Mouse (Mus musculus) left cerebral cortex, adult 2 months (tissue): ENCODE results near the gene Ackr4. TPM values are rescaled to one million over a fixed set of nuclear protein-coding genes. Genes with fewer than 3 reads are reported as not detected.

Source experiments
- DNase-seq, 2 experiments: peaks; one replicate each; pipeline ENCODE4 v3.0.0; 2021 to 2022; ENCODE audit warnings: low spot score in 2 of 2, mixed read lengths in 1 of 2; ENCODE audit errors: extremely low spot score in 1 of 2
- H3K27ac ChIP-seq: fragments of 200-600 bp; 2 replicates; pipeline ENCODE4 v1.8.1; 2022
- H3K4me3 ChIP-seq: fragments of 200-600 bp; 2 replicates; pipeline ENCODE4 v1.8.1; 2022
- CTCF ChIP-seq: fragments of 200-600 bp; IDR thresholded peaks from 2 replicates; pipeline ENCODE4 v1.8.1; 2022; ENCODE audit warnings: antibody characterized with exemption, mild to moderate bottlenecking, moderate library complexity
- intact Hi-C: fragments of 180-260 bp; cut with DNase I; formaldehyde crosslinking; loops from one replicate; pipeline ENCODE4 v1.15.1; 2025
- total RNA-seq, 2 experiments: library from RNA; stranded (reverse); gene quantifications; 2 replicates each; pipeline ENCODE4 v1.2.3; 2021

Ackr4 gene
- total RNA-seq, 2 experiments from 2014 or later: 0.20 TPM; not detected in 1

DNA sequence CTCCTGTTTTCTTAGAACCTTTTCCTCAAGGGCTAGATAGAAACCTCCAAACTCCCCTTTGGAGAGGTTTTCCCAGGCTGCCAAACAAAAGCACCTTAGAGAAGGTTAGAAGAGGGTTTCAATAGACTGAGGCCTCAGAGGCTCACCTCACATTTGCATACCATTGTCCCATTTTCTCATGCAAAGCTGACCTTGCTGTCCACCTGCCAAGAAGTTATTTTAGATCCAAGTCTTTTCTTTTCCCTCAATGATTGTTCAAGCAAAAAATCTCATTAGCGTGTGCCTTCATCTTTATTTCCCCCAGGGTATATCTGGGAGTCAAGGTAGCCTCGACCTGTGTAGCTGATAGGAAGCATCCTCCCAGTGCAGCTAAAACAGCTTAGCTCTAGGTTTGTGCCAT, 23.8 kb downstream of the Ackr4 start:
- Histone ChIP-seq H3K4me3 (no peak overlapping the region), H3K27ac (no peak overlapping the region)
- TF ChIP-seq CTCF: no peak
- no peak for DNase-seq
- intact Hi-C loops: no loop called here

GRCm38 (mm10) chr9:104102301-104102700, 24.4 kb downstream of the Ackr4 start:
- TF ChIP-seq CTCF: no peak
- intact Hi-C loops: no loop called here
- H3K4me3 ChIP-seq: no peak overlapping the region

GRCm38 (mm10) chr9:104101458-104101857, 25.3 kb downstream of the Ackr4 start:
- no peak for TF ChIP-seq CTCF
- intact Hi-C loops: no loop called here
- Histone ChIP-seq H3K27ac (no peak overlapping the region), H3K4me3 (no peak overlapping the region)
- DNase-seq: no peak

More at GRCm38 (mm10) chr9:104102301-104102700, 24.4 kb downstream of the Ackr4 start:
- no peak for DNase-seq
- H3K27ac ChIP-seq: no peak overlapping the region

- Histone ChIP-seq H3K4me3 (no peak overlapping the region), H3K27ac (no peak overlapping the region)
- intact Hi-C loops: no loop called here
- no peak for DNase-seq
- no peak for TF ChIP-seq CTCF
These were observed 25.9 kb downstream of the Ackr4 start for GRCm38 (mm10) chr9:104100822-104101221.

GRCm38 (mm10) chr9:104099060-104099459, 27.7 kb downstream of the Ackr4 start:
- no peak for TF ChIP-seq CTCF
- no peak for DNase-seq
- intact Hi-C loops: no loop called here
- H3K4me3 ChIP-seq: no peak overlapping the region
- H3K27ac ChIP-seq: no peak overlapping the region

GRCm38 (mm10) chr9:104098256-104098655, 28.5 kb downstream of the Ackr4 start:
- Histone ChIP-seq H3K4me3 (no peak overlapping the region), H3K27ac (no peak overlapping the region)
- TF ChIP-seq CTCF: no peak
- DNase-seq: no peak
- intact Hi-C loops: no loop called here

DNA sequence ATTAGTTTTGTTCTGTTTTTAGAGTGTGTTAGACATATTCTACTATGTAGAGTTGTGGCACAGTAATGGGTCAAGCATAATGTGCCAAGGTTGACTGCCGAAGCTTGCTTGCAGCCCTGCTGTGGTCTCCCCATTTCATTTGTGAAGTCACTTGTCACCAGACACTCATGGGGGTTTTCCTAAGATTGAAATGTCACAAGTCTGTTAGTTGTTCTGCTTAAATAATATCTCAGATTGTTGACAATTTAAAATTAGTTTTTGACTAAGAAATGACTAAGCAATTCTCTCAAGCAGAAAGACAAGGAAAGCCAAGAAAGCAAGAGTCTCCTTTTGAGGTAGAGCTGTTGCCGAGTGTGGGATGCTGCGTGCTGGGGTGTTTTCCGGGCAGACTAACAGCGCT, 33.8 kb downstream of the Ackr4 start:
- Histone ChIP-seq H3K4me3 (no peak overlapping the region), H3K27ac (no peak overlapping the region)
- no peak for DNase-seq
- TF ChIP-seq CTCF: no peak
- intact Hi-C loops: no loop called here

DNA sequence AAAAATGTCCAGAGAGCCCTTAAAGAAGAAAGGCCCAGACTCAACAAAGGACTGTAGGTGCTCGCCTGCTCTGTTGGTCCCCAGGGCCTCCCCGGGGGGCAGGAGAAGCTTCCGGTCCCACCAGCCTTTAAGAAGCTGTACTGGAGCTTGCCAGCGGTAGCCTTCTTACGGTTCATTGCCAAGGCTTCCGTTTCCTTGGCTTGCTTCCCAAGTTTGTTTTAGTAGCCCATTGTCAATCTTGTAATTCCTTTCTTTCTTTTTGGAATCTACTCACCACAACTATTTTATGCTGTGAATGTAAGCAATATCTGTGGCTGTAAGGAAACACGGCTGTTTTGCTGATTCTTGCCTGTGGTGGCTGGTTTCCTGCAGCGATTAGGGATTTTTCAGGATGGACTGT, 38.2 kb downstream of the Ackr4 start:
- no peak for DNase-seq
- Histone ChIP-seq H3K4me3 (no peak overlapping the region), H3K27ac (no peak overlapping the region)
- TF ChIP-seq CTCF: no peak
- intact Hi-C loops: no loop called here

- H3K27ac ChIP-seq: no peak overlapping the region
- intact Hi-C loops: no loop called here
- H3K4me3 ChIP-seq: no peak overlapping the region
- no peak for TF ChIP-seq CTCF
- no peak for DNase-seq
These were observed 40.9 kb downstream of the Ackr4 start for GRCm38 (mm10) chr9:104085730-104086429.

GRCm38 (mm10) chr9:104080038-104080437, 46.7 kb downstream of the Ackr4 start:
- TF ChIP-seq CTCF: no peak
- intact Hi-C loops: loop anchor here (5.0 kb wide), 1 partner anchor 82 kb away; no protein-coding TSS in a partner anchor
- Histone ChIP-seq H3K27ac (no peak overlapping the region), H3K4me3 (no peak overlapping the region)
- DNase-seq: no peak

GRCm38 (mm10) chr9:104079379-104079778, 47.4 kb downstream of the Ackr4 start:
- Histone ChIP-seq H3K27ac (no peak overlapping the region), H3K4me3 (no peak overlapping the region)
- intact Hi-C loops: loop anchor here (10.0 kb wide), 1 partner anchor 225 kb away; no protein-coding TSS in a partner anchor
- TF ChIP-seq CTCF: peak; percentile 62
- peak in 1 of 2 experiments; percentile 36 for DNase-seq

DNA sequence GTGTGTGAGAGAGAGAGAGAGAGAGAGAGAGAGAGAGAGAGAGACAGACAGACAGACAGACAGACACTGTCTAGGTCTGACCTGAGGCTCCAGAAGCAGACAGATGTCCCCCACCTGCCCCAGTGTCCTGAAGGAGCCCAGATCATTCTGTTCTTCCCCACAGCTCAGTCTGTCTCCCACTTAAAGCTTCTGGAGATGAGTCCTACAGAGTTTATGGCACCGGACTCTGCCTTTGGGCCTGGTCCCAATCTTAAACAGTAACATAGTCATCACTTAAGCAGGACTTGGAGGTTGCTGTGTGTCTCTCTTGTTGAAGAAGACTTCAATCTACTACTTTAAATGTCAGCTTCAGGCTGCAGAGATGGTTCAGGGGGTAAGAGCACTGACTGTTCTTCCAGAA, 48.0 kb downstream of the Ackr4 start:
- no peak for TF ChIP-seq CTCF
- no peak overlapping the region for H3K27ac ChIP-seq
- no peak for DNase-seq
- H3K4me3 ChIP-seq: no peak overlapping the region
- intact Hi-C loops: loop anchor here (10.0 kb wide), 1 partner anchor 226 kb away; no protein-coding TSS in a partner anchor

DNA sequence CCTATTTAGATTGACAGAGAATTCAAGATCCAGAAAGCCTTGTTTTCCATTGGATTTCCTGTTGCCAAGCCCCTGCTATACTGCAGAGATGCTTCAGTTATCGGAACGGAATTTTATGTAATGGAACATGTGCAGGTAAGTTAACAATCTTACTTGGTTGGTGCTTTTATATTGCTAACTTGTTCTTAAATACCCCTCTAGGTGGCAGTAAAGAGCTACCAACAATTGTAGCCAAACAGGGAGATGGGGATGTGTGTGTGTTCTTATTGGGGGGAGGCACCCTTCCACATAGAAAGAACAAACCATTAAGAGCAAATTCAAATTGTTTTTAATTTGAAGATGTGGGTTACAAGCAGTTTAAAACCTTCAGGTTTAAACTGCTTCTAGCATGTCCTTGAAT, 50.9 kb downstream of the Ackr4 start:
- peak; percentile 69 for TF ChIP-seq CTCF
- no peak overlapping the region for H3K27ac ChIP-seq
- DNase-seq: no peak
- no peak overlapping the region for H3K4me3 ChIP-seq
- intact Hi-C loops: loop anchor here (10.0 kb wide), 1 partner anchor 229 kb away; no protein-coding TSS in a partner anchor
